Mouse (Mus musculus): Measurements from ENCODE around the gene Thap8.

Thap8 gene

DNA sequence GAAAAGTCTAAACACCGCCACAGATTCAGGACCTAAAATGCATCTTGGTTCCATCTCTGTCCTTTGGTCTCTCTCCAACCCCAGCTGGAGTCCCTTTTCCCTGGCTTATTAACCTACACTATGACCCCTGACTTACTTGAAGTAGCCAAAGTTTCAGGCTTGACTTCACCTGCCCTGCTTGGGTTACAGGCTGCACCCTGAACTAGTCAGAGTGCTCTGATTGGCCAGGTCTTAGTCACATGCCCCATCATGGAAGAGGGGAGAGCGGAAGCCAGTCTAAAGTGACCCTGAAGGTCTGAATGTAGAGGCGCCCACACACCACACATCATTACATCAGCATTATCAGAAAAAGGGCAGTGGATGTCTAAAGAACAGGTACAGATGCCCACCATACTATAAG, 38.2 kb downstream of the Thap8 start:
- no peak for DNase-seq

DNA sequence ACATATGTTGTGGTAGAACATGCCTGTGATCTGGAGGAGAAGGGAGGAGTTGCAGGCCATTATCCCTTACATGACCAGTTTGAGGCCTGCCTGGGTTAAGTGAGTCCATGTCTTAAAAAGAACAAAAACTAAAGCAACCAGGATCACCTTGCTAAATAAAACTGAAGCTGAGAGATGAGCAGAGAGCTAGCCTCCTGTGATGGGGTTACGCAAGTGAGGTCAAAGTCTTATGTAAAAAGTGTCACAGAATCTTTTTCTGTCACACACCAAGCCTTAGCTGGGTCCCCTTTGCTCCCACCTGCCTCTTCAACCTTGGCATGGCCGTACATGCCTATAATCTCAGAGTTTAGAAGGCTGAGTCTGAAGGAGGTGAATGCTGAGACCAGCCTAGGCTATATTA, 41.1 kb downstream of the Thap8 start:
- no peak for DNase-seq

DNA sequence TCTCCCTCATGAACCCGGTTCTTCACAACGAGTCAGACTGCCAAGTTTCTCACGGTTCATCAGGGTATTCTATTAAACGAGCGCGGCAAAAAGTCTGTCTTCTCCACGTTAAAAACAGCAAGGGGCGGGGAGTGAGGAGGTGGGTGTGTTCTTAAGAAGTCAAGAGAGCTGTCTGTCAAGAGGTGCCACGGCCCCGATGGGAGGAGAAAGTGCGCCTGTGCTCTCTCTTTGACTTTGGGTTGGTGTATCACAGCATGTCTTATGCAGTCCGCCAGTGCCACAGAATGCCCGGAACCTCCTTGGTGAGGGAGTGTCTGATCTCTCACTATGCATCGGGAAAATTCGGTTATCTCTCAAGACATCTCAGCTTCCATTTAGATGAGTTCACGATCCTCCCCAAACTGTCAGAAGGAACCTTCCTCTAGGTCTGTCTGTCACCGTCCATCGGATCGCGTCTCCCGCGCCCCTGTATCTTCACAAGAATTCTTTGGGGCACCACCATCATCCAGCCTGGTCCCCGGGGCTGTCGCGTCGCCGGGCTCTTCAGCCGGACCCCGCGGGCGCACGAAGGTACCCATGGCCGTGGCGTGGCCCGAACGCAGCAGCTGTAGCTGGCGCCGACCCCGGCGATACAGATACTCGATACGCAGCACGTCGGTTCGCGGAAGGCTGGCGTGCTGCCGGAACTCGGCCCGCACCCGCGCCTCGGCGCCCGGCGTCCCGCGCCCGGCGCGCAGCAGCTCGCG, 41.8 kb downstream of the Thap8 start, which contains the start of gene E130208F15Rik:
TSS of gene E130208F15Rik (plus strand) at position 202 of the 746 bp plus-strand sequence.
- peak; percentile 67 for DNase-seq

DNA sequence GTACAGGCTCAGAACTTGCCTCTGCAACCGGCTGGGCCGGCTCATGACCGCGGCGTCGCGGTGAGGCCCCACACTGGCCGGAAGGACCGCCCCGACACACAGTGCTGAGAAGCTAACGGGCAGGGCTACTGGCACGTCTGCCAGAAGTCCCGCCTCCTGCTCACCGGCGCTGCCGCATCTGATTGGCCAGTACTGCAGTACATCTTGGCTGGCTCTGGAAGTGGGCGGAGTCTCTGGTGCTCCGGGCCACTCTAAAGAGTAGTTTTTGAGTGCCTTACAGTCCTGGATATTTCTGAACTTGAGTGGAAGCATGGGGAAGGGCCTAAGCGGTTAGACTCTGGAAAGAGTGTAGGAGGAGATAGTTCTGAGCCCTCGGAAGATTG, 42.4 kb downstream of the Thap8 start:
- peak; percentile 97 for DNase-seq

DNA sequence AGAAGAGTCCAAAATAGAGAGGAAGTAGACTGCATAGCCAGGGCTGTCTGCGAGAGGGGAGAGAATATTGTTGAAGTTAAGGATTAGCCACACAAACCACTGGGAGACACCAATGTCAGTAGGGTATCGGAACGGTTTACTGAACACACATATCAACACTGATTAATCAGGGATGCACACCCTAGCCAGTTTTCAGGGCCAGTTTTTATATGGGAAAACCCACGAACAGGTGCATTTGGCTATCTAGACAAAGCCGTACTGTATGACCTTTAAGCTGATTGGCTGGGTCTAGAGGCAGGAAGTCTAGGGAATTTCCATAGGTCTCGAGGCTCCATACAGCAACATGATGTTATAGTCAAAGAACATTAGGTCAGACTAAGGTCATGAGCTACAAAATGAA, 43.0 kb downstream of the Thap8 start:
- no peak for DNase-seq

DNA sequence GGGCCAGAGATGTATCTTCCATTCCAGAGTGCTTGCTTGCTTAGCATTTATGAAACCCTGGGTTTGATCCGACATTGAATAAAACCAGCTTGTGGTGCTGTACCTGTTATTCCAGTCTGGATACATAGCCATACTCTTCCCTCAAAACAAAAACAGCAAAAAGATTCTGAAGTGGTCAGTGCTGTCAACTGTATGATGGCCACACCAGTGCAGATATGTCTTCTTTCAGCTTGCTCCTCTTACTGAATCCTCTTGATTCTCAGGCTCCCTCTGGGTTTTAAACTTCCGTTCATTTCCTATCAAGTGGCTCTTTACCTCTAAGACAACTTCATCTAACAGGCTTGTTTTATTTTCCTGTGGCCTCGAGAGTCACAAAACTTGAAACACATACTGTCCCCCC, 43.9 kb downstream of the Thap8 start, which contains the start of gene Sdhaf1:
TSS of gene Sdhaf1 (minus strand) at position 101 of the 400 bp plus-strand sequence.
- DNase-seq, result no peak

DNA sequence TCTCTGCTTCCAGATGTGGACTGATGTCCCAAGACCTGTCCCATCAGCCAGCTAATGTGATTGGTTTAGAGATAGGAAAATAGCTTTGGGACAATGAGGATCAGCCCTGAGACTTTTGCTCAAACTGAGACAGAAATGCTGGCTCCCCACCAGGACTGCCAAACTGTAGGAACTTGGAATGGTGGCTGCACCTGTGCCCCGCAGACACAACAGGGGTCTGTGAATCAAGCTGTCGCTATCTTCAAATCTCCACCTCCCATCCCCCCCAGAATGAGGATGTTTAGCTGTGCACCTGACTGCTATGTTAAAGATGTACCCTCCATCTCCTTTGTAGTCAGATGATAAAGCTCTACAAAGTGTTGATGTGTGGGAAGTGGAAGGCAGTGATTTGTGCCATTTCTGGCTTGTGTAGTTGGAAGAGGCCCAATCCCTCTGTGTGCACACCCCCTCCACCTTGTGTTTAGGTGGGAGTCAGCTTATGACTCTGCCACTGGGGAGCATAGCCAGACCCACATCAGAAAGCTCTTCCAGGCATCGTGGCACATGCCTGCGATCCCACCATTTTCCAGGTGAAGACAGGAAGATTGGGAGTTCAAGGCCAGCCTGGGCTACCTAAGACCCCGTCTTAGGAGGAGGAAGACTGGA, 44.5 kb downstream of the Thap8 start:
- DNase-seq, result no peak

DNA sequence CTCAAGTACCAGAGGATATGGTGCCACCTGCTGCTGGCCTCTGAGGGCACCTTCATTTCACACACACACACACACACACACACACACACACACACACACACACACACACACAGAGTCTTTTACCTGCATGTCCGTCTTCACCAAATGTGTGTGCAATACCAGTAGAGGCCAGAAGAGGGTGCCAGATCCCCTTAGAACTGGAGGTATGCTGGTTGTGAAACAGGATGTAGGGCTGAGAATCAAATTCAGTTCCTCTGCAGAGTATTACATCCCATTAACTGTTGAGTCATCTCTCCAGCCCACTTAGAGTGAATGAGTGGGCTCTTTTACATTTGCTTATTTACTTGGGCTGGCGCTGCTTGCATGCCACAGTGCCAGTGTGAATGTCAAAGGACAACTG, 45.5 kb downstream of the Thap8 start:
- DNase-seq, result peak; percentile 75

DNA sequence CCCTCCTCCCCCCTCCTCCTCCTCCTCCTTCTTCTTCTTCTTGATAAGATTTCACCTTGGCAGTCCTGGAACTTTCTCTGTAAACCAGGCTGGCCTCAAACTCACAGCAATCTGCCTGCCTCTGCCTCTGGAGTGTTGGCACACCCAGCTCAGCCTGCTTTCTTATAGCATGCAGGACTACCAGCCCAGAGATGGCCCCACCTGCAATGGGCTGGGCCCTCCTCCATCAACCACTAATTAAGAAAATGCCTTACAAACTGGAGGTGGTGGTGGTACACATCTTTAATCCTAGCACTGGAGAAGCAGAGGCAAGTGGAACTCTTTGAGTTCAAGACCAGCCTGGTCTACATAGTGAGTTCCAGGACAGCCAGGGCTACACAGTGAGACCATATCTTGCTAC, 46.5 kb downstream of the Thap8 start:
- DNase-seq, result no peak

DNA sequence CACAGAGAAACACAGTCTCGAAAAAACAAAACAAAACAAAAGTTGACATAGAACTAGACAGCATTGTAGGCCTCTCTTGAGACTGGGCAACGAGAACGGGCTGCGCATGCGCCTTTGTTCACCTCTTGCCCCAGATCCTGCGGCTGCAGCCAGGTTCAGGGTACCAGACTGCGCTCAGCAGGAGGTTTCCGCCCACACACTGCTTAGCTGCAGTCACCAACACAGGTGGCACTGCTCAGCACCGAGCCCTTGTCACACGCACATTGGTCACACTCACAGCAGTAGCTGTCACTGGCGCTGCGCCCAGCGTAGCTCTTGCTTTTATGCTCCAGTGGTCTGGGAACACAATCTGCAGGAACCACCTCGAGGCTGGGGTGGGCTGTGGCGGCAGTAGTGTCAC, 47.2 kb downstream of the Thap8 start:
- DNase-seq, result peak; percentile 60

DNA sequence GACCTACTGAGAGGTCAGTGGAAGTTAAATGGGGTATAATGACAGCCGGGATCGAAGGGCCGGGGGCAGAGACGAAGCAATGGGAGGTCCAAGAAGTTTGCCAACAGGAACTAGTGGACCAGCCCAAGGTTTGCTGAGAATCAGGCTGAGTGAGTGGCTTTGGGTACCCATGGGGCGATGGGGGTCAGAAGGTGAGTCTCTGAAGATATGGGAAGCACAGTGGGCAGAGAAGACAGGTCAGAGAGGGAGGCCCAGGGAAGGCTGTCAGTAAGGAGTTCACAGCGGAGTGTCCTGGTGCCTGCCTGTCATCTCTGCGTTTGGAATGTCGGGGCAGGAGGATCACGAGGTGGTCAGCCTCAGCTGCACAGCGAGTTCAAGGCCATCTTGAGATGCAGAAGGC, 48.5 kb downstream of the Thap8 start:
- DNase-seq, result no peak

DNA sequence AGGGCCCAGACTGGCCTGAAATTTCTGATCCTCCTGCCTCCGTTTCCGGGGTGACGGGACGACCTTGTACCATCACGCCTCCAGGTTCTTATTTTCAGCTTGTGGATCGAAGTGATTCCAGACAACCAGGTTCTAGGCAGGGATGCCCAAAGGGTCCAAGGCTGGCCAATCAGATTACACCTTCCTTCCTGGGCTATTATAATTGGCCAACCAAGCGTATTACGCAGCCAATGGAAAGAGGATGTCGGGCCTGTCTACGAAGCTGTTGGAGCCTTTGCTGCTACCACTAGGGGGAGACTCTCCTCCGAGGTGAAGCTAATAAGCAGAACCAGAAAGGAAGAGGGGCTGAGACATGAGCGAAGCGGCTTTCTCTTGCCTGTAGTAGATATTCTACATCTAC, 52.0 kb downstream of the Thap8 start:
- peak; percentile 97 for DNase-seq

DNA sequence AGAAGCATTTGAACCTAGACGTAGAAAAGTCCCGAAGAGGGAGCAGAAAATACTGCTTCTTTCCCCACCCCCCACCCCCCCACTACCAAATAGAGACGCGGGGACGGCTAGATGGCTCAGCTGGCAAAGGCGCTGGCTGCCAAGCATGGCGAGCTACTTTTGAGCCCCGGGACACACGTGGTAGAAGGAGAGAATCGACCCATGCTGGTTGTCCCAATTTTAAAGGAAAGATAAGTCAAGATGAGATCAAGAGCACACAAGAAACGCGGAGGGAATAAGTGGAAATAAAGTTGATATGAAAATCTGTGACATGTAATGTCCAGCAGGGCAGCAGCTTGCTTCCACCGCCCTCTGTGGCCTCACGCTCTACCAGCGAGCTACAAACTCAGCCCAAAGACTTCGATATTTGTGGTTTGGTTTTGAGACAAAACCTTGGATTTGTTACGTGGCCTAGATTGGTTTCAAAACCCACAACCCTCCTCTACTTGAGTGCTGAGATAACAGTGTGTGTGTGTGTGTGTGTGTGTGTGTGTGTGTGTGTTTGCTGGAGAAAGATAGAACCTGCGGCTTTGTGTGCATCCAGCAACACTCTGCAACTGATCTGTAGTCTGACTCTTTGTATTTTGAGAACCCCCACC, 52.8 kb downstream of the Thap8 start:
- DNase-seq, result no peak

DNA sequence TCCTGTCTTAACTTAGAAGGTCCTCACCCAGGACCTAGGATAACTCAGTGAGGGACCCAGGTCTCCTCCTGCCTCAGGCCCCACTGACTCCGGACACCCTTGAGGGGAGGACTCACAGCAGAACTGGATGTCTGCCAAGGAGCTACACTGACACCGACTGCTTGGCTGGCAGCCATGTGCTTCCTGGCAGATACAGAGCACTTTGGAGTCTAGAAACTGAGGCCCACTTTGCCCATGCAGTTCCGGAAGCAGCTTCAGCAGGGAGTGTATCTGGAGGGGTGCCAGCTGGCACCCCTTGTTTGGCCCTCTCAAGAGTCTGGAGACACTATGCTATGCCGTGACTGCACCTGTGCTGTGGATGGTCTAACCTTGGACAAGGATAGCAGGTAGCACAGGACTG, 53.5 kb downstream of the Thap8 start:
- DNase-seq, result peak; percentile 80

DNA sequence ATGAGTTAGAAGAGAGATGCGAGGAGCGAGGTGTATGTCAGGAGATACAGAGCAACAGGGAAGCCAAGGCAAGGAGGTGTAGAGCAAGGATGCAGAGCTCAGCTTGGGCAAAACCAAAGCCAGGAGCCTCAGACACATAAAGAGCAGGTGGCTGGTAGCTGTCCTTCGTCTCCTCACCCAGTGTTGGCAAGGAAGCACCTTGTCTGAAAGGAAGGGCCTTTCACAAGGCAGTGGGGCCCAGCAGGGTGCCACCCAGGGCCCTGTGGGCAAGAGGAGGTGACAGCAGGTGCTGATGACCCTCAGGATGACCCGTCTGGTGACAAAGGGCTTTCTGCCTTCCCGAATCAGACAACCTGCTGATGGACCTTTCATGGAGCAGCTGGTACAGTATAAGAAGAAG, 54.7 kb downstream of the Thap8 start:
- DNase-seq, result no peak

DNA sequence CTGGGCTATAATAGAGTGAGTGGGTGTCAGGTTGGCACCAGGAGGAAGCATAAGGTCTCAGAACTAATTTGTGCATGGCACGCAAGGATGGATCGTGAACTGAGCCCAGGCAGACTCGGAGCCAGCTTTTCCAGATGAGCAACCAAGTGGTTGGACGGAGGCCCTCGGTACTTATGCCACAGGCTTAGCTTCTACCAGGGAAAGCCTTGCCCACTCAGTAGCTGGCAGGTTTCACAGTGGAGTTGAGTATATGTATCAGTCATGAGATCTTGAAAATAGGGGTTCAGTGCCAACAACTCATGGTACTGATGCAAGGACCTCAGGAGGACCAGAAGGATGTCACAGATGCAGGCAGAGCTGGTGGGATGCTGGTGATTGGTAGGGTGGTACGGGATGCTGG, 55.8 kb downstream of the Thap8 start:
- DNase-seq, result no peak

DNA sequence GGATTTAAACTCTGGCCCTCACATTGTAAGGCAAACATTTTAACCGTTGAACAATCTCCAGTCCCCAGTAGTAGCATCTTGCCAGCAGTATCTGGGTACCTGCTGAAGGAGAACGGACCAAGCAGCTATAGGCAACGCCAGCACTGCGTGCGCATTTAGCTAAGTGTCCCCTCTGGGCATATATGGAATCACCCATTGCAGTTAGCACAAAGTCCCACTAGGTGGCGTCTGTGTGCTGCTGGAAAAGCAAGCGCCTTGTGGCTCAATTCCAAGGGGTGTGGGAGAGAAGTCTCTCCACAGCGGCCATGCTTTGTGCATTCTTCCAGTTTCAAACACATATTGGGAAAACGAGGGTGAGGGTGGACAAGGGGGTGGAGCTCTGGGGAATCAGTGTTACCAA, 56.5 kb downstream of the Thap8 start:
- DNase-seq, result peak; percentile 94

DNA sequence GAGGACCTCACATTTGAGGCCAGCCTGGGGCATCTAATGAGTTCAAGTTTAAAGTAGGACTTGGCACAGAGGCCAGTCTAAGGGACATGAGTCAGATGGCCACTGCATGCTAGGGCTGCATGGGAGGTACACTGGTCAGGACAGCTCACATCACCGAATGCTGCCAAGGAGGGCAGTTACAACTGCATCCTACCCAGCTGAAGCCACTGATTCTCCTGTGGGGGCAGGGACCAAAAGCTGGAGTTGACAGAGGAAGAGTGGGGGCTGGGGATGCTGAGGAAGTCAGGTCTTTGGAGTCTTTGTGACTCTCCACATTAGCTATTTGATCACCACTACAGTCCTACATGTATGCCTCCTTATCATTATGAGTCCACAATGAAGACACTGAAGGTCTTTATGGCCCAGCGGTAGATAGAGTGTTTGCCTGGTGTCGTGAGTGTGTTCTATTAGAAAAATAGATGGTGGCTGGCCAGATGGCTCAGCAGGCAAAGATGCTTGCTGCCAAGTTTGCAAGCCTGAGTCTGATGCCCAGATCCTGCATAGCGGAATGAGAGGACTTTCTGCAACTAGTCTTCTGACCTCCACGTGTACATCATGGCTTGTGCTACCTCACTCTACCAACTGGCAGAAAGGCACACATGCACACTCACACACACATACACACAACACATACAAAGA, 59.7 kb downstream of the Thap8 start:
- no peak for DNase-seq
